Mouse (Mus musculus): ENCODE data around the gene Olah.

DNA sequence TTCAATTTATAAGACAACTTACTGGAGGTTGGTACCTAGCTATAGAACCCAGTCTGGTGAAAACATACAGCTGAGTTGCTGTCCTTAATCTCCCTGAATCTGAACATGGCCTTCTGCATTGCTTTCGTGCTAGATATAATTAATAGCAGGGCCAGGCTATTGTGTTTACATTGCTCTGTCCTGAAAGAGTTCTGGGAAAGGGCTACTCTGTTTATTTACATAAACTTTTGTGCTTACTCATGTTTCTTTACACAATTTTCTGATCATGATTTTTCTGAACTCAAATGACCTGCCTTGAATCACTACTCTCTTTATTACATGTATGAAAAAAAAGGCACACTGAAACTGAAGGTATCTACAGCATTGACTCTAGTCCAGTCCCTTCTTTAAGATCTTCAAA lies 18.7 kb upstream of the Olah start:
- TF ChIP-seq GATA1 (IDR thresholded peaks at IDR 0.05; ENCODE audit: low read length) (no peak), TAL1 (IDR thresholded peaks at IDR 0.05; ENCODE audit: low read length) (no peak)
